Mouse (Mus musculus) left cerebral cortex, postnatal 4 days (tissue): ENCODE measurements around the gene Taar7f. TPM values are rescaled to one million over a fixed set of nuclear protein-coding genes. Genes with fewer than 3 reads are reported as not detected.
A peak's percentile ranks its signal among the peaks of the same experiment; 100 is the strongest.
"Not testable (repeated sequence)": the region's sequence is repeated elsewhere in the genome, so short reads cannot be mapped to it uniquely, and the experiment has no call there.

Experiments used
- DNase-seq: peaks from one replicate; pipeline ENCODE4 v3.0.0-alpha.2; 2022
- intact Hi-C: fragments of 180-260 bp; cut with DNase I; formaldehyde crosslinking; loops from one replicate; pipeline ENCODE4 v1.15.1; 2025
- total RNA-seq, 2 experiments: library from RNA; stranded (reverse); gene quantifications; 2 replicates each; pipeline ENCODE4 v1.2.3; 2021

Gene Taar7f
- total RNA-seq: not detected

- intact Hi-C loops: no loop called here
These were observed at the start of gene Taar7f for GRCm38 (mm10) chr10:24049210-24049609. Gene Taar7f (plus strand): TSS chr10:24049510.

DNA sequence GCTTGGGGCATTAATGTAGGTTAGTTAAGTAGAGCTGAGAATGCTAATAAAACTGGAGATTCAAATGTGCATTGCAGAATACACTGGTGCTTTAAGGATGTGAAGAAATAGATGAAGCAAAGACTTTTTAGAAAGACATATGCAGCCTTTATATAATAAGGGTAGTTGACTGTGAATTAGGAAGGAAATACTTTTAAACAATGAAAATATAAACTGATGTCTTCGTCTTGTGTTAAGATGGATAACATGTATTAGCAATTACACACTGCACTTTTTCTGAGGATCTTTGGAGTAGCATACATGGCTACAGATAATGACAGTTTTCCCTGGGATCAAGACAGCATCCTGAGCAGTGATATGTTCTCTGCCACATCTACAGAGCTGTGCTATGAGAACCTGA, 49.7 kb upstream of the Taar7f start, which contains the start of gene Taar7b:
Gene Taar7b (plus strand): TSS at position 301 of the 400 bp plus-strand sequence.
- intact Hi-C loops: no loop called here
- DNase-seq: no peak

More at GRCm38 (mm10) chr10:24049210-24049609, at the start of gene Taar7f:
- DNase-seq: no peak

GRCm38 (mm10) chr10:24006442-24006841, 42.9 kb upstream of the Taar7f start:
- DNase-seq: no peak
- intact Hi-C loops: no loop called here

DNA sequence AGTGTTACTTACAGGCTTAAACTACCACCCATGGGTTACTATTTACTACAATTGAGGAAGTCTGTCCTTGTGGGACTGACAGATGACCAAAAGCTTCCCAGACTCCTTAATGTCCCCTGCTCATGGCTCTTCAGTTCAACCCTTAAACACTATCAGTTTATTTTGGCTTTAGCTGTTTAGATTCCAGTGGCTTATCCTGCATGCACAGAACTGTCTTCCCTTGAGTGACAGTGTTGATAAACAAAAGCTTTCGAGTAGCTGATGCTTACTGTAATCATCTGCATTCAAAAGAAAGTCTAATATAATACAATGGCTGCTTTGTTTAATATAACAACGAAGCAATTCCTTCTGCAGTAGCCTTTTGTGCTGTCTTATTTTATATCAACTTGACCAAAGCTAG, 42.3 kb upstream of the Taar7f start:
- DNase-seq: no peak
- intact Hi-C loops: no loop called here

- intact Hi-C loops: no loop called here
- no peak for DNase-seq
These were observed 41.2 kb upstream of the Taar7f start for GRCm38 (mm10) chr10:24008143-24008542.

- no peak for DNase-seq
- intact Hi-C loops: no loop called here
These were observed 22.4 kb upstream of the Taar7f start, which contains the start of gene Taar7d for GRCm38 (mm10) chr10:24026922-24027321. Gene Taar7d (plus strand): TSS chr10:24027222.

DNA sequence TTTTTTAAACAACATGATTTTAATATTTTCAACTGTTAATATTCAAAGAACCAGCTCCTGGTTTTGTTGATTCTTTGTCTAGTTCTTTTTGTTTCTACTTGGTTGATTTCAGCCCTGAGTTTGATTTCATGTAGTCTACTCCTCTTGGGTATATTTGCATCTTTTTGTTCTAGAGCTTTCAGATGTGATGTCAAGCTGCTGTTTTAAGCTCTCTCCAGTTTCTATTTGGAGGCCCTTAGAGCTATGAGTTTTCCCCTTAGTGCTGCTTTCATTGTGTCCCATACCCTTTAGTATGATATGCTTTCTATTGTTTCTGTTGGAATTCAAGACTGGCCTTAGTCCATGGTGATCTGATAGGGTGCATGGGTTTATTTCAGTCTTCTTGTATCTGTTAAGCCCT, 18.0 kb upstream of the Taar7f start:
- no peak for DNase-seq

DNA sequence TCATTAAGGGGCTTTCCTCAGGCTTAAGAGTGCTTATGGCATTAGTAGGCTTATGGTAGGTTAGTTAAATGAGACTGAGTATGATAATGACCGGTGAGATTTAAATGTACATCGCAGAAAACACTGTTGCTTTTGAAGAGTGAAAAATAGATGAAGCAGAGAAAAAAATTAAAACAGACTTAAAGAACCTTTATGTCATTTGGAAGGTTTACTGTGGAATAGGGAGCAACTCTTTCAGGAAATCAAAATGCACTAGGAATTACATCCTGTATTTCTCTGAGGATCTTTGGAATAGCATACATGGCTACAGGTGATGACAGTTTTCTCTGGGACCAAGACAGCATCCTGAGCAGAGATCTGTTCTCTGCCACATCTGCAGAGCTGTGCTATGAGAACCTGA, 12.0 kb upstream of the Taar7f start, which contains the start of gene Taar7e:
Gene Taar7e (plus strand): TSS at position 301 of the 400 bp plus-strand sequence.
- intact Hi-C loops: no loop called here
- DNase-seq: no peak

More for the DNA sequence above, 18.0 kb upstream of the Taar7f start:
- intact Hi-C loops: no loop called here

- intact Hi-C loops: no loop called here
- DNase-seq: no peak
These were observed 9.0 kb upstream of the Taar7f start for GRCm38 (mm10) chr10:24040120-24040869.

DNA sequence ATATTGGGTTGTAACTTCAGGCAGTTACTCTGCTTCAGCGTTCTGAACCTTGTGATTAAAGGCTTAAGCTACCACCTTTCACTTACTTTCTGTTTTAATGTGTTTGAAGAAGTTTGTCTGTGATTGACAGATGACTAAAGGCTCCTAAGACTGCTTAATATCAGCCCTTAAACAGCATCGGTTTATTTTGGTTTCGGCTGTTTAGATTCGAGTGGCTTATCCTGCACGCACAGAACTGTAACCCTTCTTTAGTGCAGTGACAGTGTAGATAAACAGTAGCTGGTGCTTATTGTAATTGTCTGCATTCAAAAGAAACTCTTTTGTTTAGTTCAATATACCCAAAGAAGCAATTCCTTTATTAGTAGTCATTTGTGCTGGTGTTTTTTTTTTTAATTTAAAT, 2.7 kb downstream of the Taar7f start:
- DNase-seq: no peak
- intact Hi-C loops: no loop called here

GRCm38 (mm10) chr10:24058986-24059385, 9.7 kb downstream of the Taar7f start:
- intact Hi-C loops: no loop called here
- no peak for DNase-seq

- intact Hi-C loops, DNase-seq: not testable (repeated sequence)
These were observed 25.4 kb downstream of the Taar7f start for GRCm38 (mm10) chr10:24074751-24075150.

- intact Hi-C loops, DNase-seq: not testable (repeated sequence)
These were observed 26.9 kb downstream of the Taar7f start, which contains the start of gene Taar8a for GRCm38 (mm10) chr10:24076200-24076599. Gene Taar8a (plus strand): TSS chr10:24076500.

GRCm38 (mm10) chr10:24080166-24080565, 30.9 kb downstream of the Taar7f start:
- DNase-seq: peak; percentile 32
- intact Hi-C loops: loop anchor here (2.0 kb wide), 1 partner anchor 267 kb away; no protein-coding TSS in a partner anchor

DNA sequence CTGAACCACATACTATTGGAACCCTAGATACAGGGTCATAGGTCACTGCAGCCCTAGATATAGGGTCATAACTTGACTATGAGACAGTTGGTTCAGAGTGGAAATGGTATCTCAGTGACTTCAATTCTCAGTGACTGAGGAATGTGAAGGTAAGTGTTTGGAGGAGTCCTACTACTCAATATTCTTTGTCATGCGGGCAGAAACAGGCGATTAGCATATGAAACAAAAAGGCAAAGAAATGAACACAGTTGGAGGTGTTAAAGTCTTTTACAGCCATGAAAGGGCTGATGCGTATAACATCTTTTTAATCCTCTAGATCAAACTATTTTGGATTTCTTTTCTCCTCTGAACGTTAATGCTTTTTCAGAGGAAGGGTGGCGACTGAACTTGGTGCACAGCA, 36.6 kb downstream of the Taar7f start:
- no peak for DNase-seq
- intact Hi-C loops: no loop called here

GRCm38 (mm10) chr10:24086555-24086954, 37.2 kb downstream of the Taar7f start:
- intact Hi-C loops: no loop called here
- DNase-seq: no peak

- no peak for DNase-seq
- intact Hi-C loops: no loop called here
These were observed 37.9 kb downstream of the Taar7f start for GRCm38 (mm10) chr10:24087168-24087567.

DNA sequence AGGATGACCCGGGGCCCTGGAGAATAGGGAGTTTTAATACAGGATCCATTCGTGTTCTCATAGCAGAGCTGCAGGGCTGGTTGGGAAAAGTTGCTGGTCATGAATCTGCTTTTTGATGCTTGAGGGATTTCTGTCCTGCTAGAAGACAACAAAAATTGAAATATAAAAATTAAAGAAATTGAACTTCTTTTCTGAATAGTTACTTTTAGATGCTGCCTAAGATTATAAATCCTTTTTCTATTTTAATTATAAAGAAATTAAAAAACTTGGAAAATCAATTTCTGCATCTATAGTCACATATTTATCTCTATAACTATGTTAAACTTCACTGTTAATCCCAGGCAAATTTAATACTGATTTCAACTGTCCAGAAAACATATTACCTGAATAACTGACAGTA, 42.9 kb downstream of the Taar7f start, which contains the start of gene Taar8b:
Gene Taar8b (minus strand): TSS at position 101 of the 400 bp plus-strand sequence.
- intact Hi-C loops: no loop called here
- no peak for DNase-seq

- intact Hi-C loops: not testable (repeated sequence)
These were observed 47.7 kb downstream of the Taar7f start for GRCm38 (mm10) chr10:24097010-24097409.

More at GRCm38 (mm10) chr10:24097010-24097409, 47.7 kb downstream of the Taar7f start:
- DNase-seq: not testable (repeated sequence)
